Mouse (Mus musculus) gastrocnemius, postnatal 36 days (tissue): ENCODE measurements around the gene Ranbp3. TPM values are rescaled to one million over a fixed set of nuclear protein-coding genes. Genes with fewer than 3 reads are reported as not detected.

Experiments
- DNase-seq, 2 experiments: peaks; one replicate each; pipeline ENCODE4 v3.0.0; 2022
- intact Hi-C: fragments of 180-260 bp; cut with DNase I; formaldehyde crosslinking; loops from one replicate; pipeline ENCODE4 v1.15.1; 2025
- total RNA-seq, 2 experiments: library from RNA; stranded (reverse); gene quantifications; 2 replicates each; pipeline ENCODE4 v1.2.3; 2021

Ranbp3 gene
- total RNA-seq, 2 experiments from 2014 or later, result 37.0 to 37.1 TPM

DNA sequence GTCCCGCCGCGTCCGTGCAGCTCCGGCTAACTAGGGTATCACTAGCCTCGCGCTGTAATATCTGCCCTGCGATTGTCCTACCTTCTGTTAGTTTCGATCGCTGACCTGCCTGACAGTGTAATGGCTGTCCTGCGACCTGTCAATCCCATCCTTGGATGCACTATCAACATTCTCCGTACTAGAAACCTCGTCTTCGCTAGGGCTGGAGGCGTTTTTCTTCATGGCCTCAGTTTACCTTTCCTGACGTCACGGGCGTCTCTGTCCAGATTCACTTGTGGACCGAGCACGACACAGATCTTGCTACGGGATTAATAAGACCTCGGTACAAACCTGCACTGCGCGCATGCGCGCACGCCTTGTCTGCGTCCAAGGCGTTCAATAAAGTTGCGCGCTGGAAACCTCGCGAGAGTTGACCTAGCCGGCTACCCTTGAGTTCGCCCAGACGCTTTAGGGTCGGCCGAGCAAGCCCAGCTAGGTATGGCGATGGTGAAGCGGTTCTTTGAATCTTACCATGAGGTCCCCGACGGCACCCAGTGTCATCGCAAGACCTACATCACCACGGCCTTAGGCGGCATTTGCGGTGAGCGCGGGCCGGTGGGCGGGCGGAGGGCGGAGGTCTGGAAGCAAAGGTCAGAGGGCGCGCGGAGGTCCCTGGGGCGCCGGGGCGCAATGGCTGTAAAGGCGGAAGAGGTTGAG lies 44.4 kb downstream of the Ranbp3 start, which contains the start of the genes Ndufa11 and Vmac:
Gene Ndufa11, plus strand, starts transcription at position 405 of the 696 bp plus-strand sequence.
Gene Vmac, minus strand, starts transcription at position 660 of the 696 bp plus-strand sequence.
- intact Hi-C loops, result no loop called here
- peak; percentile 92 to 95 for DNase-seq

DNA sequence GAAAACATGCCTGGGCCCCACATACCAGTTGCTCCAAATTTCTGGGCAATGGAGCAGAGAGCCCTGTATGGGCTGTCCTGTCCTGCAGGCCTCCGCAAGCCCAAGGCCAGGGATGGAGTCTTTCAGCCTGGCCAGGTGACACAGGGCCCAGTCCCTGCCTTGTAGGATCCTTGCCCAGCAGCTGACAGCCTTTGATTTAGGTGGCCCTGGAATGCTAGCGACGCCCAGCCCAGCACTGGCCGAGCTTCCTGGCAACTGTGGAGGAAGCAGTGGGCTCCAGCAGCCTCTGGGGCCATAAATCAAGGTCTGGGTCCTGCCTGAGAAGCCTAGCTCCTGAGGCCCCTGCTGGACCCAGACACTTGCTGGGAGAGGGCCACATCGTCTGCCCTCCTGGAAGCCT lies 49.3 kb downstream of the Ranbp3 start:
- intact Hi-C loops, result loop anchor here (5.0 kb wide), 1 partner anchor 35 kb away; the partner anchor contains the start of gene Nrtn
- DNase-seq, result peak in 1 of 2 experiments; percentile 66

DNA sequence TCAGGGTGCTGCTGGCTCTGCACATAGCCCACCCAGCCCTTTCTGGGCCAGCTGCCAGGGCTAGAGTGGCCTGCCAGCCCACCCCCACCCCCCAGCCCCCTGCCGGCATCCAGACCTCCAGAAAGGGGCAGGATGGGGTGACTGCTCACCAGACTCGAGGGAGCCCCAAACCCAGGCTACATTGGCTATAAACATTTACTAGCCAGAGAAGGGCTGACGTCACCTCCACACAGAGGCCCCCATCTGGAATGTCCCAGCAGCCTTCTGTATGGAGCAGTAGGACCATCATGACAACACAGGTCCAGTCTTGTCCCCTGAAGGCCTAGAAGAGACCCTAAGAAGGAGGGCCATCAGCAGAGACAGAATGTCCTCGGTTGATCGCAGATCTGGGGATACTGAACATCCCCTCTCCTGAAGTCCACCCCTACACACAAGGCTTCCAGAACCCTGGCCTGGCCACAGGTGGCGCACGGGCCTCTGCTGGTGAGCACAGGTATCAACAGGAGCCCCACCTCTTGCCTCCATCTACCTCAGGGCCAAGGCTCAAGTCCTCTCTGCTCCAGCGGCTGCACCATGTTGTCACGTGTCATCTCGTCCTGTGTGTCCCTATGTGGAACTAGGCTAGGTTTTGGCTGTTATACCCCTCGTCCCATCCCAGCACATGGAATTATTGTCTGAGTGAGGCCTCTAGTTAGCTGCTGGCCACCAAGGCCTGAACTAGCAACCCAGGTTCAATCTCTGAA lies 50.5 kb downstream of the Ranbp3 start:
- intact Hi-C loops, result loop anchor here (5.0 kb wide), 1 partner anchor 34 kb away; the partner anchor contains the start of gene Nrtn
- DNase-seq, result no peak

DNA sequence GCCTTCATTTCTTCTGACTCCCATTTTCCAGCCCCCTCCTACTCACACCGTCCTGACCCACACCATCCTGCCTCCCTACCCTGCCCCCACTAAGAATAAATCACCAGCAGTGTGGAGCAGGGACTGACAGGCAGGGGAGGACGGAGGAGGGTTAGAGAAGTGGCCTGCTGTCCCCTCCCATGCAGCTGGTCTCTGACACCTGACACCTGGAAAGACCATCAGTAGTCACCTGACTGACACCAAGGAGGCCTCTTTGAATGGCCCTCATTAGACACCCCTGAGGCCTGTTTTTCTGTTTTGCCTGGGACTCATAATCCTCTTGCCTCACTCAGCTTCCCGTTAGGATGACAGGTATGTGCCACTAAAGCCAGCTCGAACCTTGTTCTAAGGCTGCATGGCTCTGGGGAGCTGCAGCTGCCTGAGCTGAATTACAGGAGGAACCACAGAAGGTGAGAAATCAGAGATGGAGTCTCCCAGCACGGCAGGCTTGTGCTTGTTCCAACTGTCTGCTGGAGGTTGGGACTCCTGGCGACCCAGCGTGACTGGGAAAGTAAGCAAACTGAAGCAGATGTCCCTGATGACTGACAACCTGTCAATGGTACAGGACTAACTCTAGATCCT lies 54.0 kb downstream of the Ranbp3 start:
- intact Hi-C loops, result no loop called here
- DNase-seq, result no peak

DNA sequence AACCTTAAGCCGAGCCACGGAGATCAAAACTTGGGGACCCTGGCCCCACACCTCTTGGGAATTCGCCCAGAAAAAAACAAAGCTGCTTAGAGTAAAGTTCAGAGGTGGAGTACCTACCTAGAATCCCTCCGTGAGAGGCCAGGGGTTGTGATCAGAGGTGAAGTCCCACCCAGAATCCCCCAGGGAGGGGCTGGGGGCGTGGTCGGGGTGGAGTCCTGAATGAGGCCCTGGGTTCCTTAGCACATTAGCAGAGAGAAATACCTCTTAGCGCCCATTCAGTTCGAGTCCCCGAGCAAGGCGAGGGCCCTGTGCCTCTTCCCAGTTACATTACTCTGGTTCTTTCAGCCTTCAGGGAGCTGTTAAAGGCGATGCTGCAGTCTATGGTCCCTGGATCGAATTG lies 54.6 kb downstream of the Ranbp3 start:
- no peak for DNase-seq
- intact Hi-C loops, result no loop called here

DNA sequence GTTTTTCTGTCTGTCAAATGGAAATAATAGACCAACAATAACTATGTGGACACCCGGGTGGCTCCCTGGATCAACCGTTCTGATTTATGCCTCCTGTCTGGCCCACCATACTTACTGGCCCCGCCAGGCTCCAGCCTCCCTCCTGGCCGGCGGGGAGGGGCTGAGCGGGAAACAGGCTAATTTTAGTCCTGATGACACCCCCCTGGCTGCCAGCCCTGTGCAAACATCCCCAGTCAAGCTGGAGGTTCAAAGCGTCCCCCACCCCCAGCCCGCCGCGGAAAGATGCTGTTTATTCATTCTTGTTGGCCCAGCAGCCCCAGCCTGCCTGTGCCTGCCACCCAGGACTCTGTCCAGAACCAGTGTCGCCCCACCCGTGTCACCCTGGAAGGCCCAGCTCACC lies 55.0 kb downstream of the Ranbp3 start:
- intact Hi-C loops, result no loop called here
- DNase-seq, result no peak

DNA sequence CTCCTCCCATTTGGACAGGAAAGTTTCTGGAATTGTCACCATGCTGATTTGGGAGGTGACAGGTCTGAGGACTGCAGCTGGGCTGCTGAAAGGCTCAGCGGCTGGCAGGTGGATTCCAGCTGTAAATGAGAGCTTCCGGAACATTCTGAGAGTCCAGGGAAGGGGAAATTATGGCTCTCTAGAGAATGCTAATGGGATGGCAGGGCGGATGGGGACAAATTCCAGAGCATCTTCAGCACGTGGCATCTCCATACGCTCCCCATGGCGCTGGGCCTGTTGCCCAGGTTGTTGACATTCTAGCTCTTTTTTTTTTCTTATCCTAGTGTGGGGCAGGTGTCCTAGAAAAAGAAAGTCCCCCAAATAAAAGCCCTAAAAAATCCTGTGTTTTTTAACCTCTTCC lies 56.1 kb downstream of the Ranbp3 start:
- intact Hi-C loops, result no loop called here
- no peak for DNase-seq

DNA sequence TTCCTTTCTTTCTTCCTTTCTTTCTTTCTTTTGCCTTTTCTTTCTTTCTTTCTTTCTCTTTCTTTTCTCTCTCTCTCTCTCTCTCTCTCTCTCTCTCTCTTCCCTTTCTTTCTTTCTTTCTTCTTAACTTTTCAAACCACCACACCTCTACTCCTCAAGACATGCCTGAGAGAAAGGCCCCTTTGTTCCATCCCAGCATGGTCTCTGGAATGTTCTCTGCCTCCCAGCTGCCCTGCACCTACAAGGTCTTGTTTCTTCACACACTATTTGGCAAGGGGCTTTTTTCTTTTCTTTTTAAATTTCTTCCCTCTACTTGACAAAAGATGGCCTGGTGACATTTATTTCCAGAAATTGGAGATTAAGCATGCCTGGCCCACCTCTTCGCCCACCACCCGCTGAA lies 56.6 kb downstream of the Ranbp3 start:
- no peak for DNase-seq
- intact Hi-C loops, result no loop called here

DNA sequence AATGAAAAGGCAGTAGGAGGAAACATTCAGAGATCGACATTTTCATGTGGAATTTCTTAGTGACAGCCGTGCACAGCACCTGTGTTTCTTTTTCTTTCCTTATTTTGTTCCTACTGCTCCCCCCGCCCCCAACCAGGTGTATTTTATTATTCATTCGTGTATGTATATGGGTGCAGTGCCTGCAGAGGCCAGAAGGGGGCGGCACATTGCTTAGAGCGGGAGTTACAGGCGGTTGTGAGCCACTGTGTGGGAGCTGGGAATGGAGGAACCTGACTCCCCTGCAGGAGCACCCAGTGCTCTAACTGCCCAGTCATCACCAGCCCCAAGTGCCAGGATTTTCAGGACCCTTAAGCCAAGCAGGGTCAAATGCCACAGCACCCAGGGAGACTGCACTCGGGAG lies 63.4 kb downstream of the Ranbp3 start:
- intact Hi-C loops, result no loop called here
- no peak for DNase-seq

DNA sequence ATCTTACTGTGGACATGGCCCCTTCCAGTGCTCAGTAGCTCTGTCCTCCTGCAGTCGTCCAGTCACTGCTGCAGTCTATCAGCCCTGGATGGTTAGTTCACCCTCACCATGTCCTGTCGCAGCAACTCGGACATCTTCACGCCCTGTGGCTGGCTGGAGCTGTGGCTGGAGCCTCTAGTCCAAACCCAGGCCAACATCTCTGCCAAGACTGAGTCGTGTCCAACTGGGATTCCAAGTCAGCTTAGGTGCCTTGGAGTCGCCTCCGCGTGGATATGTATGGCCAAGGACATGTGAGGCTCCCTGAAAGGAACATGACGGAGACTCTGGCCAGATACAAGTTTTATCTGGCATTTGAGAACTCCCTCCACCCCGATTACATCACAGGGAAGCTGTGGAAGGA lies 65.1 kb downstream of the Ranbp3 start:
- no peak for DNase-seq
- intact Hi-C loops, result no loop called here

DNA sequence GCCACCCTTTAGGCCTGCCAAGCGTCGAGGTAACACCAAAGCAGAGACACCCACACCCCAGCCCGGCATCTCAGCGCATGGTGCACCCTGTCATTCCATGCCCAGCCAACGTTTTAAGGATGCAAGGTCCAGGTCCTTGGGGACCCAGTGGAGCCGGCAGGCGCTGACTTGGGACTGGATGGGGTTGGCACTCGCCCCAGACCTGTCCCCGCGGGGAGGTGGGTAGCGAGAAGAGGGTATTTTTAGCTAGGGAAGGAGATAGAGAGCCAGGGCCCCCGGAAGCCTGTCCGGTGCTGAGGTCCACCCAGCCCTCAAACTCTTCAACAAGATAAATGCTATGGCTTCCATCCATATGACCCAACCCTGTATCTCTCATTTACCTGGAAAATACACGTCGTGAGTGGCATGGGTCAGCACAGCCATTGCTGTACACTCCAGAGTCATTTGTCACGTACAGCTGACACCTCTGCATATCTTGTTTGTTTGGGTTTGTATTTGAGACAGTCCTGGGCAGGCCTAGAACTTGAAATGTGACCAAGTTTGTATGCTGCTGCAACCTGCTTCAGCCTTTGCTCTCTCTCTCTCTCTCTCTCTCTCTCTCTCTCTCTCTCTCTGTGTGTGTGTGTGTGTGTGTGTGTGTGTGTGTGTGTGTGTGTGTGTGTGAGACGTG lies 67.2 kb downstream of the Ranbp3 start:
- intact Hi-C loops, result no loop called here

DNA sequence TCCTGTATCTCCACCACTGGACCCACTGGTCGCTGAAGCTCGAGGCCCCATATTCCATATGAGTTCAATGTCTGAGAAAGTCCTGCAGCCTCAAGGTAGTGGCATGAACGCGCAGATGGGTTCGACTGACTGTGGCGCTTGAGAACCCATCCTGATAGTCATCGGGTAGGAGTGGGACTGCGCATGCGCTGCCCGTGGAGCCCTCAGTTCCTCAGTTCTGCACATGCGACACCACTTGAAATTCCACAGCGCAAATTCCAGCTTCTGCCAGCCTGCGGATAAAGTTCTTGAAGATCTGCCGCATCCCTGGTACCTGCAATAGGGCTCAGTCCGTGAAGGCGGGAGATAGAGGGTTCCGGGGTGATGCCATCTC lies 67.7 kb downstream of the Ranbp3 start:
- intact Hi-C loops, result no loop called here
- no peak for DNase-seq

More for the DNA sequence above, 67.2 kb downstream of the Ranbp3 start:
- DNase-seq, result no peak

DNA sequence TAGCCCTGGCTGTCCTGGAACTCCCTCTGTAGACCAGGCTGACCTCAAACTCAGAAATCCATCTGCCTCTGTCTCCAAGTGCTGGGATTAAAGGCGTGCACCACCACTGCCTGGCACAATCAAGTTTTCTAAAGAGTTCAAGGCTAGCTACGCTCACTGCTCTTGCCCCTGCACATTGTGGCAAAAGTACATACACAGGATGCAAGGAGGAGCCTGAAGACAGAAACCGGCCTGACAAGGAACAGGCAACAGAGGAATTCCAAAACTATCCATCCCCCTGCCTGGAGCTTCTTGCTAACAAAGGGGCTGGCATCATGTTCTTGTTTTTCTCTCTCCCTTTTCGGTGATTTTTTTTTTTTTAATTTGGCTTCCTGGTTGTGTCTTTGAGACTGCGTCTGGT lies 71.1 kb downstream of the Ranbp3 start:
- intact Hi-C loops, result no loop called here
- no peak for DNase-seq

DNA sequence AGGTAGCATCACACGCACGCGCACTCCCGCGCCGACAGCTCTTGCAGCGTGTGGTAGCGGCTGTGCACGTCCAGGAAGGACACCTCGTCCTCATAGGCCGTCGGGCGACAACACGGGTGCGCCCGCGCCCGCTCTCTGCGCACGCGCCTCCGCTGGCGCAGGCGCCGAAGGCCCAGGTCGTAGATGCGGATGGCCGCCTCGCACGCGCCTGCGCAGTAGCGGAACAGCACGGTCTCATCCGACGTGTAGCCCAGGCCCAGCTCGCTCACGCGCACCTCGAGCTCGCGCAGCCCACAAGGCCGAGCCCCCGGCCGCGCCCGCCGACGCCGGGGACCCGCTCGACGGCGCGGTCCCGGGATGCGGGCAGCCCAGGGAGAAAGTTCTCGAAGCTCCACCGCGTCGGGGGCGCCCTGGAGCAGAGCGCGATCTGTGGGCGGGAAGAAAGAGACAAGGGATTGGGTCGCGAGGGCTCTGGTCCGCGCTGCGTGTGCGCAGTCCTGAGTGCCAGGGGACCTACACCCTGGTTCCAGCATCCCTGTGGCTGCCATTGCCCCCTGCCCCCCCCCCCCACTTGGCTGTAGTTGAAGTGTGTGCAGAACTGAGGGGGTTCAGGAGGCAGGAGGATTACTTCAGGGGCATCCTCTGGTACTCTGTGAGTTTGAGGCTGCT lies 78.4 kb downstream of the Ranbp3 start:
- no peak for DNase-seq
- intact Hi-C loops, result no loop called here

DNA sequence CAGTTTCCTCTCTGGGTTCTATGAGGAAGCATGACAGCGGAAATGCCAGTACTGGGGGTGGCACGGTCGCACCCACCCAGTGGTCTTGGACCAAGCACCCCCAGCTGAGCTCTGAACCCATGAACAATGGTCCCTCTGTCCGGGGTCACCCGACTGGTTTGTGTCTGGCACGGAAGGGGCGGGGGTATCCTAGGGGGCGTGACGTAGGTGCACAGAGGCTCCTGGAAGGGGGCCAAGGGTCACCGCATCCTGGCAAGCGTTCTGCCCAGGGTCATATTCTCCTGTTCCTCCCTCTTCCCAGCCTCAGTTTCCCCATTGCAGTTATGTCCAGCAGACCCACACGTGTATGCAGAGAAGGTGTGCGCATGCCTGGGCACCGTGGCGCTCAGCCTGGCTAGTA lies 80.4 kb downstream of the Ranbp3 start:
- DNase-seq, result no peak
- intact Hi-C loops, result no loop called here

DNA sequence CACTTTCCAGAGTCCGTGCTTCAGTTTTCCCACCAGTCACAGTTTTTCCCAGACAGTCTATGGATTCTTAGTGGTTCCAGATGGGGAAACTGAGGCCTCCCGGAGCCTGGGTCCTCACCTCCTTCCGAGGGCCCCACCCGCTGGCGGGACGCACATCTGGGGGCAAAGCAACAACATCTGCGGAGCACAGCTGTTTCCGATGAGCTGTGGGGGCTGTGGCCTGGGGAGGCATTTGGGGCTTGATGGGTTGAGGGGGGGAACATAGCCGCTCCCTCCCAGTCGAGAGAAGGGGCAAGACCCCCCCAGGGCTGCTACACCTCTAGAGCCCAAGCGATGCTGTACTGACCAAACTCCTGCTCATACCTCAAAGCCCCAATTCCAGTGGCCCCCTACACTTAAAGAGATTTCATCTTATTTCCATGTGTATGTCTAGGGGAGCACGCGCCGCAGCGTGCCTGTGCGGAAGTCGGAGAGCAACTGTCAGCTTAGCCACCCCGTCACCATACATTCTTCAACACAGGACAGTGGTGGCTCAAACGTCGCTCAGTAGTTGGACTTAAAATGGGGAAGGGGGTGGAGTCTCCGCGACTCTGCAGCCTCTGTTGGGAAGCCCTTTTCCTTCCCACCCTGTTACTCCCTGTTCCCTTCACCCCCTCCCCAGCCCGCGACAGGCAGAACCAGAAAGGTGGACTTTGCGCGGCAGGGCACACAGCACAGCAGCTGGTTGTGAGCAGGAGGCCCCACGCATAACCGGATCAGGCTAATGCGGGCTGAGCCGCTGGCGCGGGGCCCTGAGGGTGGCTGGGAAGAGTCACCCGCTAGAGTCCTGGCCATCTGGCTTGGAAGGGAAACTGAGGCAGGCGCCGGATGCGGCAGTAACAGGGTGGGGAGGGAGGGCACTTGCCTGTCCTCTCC lies 81.4 kb downstream of the Ranbp3 start:
- DNase-seq, result no peak
- intact Hi-C loops, result loop anchor here (5.0 kb wide), 5 partner anchors 32 to 142 kb away; partner anchors contain the start of genes Catsperd, Lonp1 and Rpl36

DNA sequence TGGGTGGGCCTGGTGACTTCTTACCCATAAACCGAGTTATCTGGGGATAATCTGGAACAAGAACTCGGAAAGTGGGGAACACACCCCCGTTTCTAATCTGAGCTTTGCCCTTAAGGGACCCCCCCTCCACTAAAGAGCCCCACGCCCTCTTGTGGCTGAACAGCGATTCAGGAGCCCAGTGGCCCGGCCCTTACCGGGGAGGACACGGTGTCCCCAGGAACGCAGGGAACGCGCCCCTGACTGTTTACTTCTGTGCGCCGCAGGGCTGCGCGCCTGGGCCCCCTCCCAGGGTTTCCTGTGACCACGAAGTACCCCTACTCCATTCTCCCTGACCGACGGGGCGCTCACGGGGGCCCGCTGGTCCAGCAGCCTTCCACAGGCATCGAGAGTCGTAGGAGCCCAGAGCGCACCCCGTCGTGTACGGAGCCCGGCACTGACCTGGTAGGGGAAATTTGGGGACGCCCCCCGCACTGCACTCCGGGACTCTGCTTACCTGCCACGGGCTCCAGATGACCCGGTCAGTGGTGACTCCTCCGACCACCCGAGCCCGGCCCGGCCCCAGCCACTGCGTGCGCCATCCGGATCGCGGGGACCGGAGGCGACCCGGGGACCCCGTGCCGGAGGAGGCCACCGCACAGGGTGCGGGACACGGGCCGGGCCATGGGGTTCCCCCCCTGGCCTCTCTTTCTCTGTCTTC lies 83.8 kb downstream of the Ranbp3 start:
- intact Hi-C loops, result loop anchor here (5.0 kb wide), 5 partner anchors 35 to 145 kb away; partner anchors contain the start of genes Catsperd, Lonp1 and Rpl36
- no peak for DNase-seq

DNA sequence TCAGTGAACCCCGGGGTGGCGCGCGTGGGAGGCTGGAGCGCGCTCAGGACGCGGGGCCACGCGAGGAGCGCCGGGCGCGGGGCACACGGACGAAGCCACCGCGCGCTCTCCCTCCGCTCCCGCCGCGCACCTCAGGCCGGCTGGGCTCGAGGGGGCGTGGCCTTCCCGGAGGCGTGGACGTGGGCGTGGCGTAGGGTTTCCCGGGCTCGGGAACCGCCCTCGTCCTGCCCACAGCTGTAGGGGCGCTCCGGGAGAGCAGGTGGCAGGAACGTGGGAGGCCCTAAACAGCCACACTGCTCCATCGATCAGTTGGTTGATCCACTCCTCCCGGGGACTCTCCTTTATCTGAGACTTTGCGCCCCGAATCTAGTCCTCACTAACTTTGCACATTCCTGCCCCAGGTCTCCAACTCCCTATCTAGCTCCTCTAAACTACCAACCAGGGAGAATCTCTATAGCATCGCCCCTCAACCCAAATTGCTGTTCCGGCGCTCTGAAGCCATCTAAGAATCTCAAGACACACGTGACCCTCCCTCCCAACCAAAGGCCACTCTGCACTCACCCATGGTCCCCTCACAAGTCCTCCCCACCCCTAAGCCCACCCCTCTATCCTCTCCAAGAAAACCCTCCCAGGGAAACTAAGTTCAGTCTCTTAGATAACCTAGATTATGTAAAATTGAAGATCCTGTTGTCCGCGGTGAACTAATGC lies 84.5 kb downstream of the Ranbp3 start, which contains the start of gene Nrtn:
Gene Nrtn, minus strand, starts transcription at position 115 of the 708 bp plus-strand sequence.
- intact Hi-C loops, result loop anchor here (5.0 kb wide), 5 partner anchors 35 to 145 kb away; partner anchors contain the start of genes Catsperd, Lonp1 and Rpl36
- peak; percentile 76 to 80 for DNase-seq
